Mouse (Mus musculus): Measurements from ENCODE around the gene Cd69.

DNA sequence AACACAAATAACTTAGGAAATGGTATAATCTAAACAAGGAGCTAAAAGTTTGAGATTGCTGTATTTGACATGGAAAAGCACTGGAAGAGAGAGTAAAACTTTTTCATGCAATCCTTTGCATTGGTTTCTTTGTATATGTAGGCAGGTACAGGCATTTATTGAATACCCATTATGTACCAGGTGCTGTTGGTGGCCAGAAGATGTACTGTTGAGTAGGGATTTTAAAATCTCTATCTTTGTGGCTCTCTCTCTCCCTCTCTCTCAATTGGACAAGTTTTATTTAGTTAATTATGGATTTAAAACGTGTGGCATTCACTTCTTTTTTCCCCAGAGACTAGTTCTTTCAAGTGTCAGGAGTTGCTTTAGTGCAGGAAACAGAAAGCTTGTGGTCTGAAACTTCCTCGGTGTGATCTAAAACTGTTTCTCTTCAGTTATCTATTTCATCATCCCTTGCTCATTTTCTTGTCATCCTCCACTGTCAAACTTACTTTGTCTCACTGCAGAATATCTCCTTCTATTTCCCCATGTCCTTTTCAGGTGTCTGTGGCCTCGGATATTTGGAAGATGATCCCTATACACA is 478 bp upstream of the Cd69 start:
- no peak for TF ChIP-seq POLR2A (IDR thresholded peaks at IDR 0.05; ENCODE audit: low read depth, low read length)
- no peak for TF ChIP-seq CTCF (conservative IDR thresholded peaks at IDR 0.05; ENCODE audit: insufficient read depth, insufficient read length, low read depth, low read length)
